Mouse (Mus musculus) B cell, adult 2 months (primary cell): ENCODE measurements around the gene Acan.

Experiments
- DNase-seq, 2 experiments: peaks; one replicate each; pipeline ENCODE4 v3.0.0; 2022

The Acan gene

DNA sequence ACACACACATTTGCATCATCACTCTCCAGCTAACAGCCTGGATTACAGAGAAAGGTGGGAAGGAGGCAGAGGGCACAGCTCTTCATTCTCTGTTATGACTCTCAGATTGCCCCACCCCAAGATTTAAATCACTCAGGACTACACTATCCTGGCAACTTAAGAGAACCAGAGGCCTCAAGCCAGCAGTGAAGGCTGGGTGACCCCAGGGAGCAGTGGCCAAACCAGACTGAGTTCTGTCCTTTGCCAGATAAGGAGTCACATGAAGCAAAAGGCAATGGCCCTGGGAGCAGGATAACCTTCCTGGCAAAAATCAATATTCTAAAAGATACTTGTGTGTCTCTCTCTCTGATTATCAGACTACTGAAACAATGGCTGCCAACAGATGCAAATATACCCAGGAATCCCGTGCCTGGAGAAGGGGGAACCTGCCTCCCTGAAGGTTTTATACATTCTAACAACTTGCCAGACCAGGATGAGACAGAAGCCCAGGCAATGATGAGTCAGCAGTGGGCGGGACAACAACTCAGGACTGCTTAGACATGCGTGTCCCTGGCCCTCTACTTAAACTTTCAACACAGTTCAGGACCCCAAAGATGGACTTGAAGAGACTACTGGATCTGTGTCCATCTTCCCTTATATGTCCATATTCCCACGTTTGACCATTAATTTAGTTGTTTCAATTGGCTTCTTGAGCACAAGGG, 86.8 kb downstream of the Acan start:
- no peak for DNase-seq

- peak; percentile 74 to 76 for DNase-seq
Observed at GRCm38 (mm10) chr7:79140897-79141296, 87.6 kb downstream of the Acan start.

DNA sequence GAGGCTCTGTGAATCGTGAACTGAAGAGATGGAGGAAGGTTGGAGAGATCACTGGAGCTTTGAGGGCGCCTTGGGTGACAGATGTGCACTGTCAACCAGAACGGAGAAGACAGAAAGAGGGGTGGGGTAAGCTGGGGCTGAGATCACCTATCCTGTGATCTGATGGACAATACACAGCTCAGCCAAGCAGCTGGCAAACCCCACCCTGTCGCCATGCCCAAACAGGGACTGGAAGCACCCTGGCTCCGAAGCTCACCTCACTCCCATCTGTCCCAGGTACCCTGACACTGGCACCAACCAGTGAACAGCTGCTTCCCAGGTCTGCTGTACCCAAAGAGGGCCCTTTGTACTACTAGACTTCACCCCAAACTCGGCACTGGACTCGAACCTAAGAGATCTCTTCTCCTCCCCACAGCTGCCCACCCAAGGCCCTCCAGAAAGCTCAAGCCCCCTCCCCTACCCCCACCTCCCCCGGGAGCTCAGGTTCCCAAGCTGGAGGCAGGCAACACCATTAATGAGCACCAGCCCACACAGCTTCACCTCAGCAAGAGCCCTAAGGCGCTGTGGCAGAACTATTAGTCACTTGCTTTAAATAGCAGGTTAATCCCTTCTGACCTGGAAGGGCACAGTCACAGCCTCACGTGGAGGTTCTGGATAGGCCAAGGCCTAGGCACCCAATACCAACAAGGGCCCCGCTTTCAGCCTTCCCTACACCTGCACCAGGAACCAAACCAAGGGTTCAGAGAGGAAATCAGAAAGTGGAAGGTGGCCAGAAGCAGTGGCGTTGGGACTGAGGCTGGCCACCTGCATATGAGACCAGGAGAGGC, 93.9 kb downstream of the Acan start:
- DNase-seq, result peak in 1 of 2 experiments; percentile 12

DNA sequence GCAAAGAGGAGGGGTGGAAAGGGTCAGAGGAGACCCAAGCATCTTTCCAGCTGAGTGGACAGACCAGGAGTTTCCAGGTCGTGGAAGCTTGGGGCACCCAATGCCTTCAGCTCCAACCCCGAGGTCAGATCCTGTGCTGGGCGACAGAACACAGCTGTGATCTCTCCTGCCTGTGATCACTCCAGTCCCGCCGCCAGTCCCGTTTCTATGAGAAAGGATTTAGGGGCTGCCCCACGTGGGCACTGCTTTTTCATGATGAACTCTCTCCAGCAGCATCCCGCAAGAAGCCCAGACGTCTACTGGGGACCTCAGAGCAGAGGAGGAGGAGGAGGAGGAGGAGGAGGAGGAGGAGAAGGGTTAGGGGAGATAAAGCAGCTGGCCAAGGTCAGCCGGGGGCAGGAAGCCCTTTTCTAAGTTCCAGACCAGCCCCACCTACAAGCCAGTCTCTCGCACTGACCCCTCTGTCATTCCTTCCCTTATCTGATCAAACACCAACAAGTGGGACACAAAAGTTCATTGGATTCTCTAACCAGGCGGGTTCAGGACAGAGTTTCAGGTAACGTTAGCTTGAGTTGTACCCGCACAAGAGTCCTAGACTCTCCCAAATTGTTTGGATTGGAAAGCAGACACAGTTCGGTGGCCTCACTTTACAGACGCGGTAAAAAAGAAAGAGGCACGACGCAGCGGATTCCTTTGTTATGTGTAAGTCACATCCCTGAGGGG, 94.8 kb downstream of the Acan start:
- DNase-seq, result peak in 1 of 2 experiments; percentile 6

DNA sequence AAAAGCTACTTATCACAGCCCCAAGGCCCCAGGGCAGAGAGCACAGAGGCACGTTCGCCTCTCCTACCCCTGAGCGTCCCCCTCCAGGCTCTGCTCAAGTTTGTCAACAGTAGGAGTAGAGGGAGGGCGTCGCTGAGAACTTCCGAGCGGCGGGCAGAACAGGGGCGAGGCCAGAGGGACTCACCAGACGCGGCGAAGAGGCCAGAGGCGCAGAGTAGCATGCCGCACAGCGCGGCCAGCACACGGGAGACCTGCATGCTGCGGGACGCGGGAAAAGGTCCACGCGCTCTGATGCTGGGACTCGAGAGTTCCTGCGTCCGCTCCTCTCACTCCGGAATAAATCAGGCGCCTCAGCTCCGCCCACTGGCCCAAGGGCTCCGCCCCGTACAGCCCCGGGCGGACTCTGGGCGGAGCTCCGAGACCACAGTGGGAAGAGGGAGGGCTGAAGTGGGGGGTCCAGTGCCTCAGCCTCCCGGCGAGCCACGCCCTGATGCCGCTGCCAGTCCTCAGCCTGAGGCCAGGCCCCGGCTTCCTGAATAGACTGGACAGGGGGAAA, 95.5 kb downstream of the Acan start, which contains the start of gene Mfge8:
Mfge8 (minus strand) TSS at position 350 of the 556 bp plus-strand sequence.
- DNase-seq, result peak; percentile 83 to 84

DNA sequence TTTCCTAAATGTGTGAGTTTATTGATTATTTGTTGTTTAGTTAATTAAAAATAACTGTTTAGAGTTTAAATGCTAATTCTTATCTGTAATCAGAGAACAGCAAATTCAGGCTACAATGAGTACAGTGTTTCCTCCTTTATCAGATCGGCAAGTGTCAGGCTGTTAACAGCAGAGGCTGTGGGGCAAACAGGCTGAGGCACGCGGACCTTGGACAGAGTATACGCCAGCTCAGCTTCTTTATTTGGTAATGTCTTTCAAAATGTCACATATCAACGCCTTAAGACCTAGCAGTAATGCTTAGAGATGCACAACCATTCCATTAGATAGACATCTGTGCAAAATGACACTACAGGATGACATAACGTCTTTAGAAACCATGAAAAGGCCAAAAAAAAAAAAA, 96.2 kb downstream of the Acan start:
- DNase-seq, result no peak

GRCm38 (mm10) chr7:79159406-79159805, 106.1 kb downstream of the Acan start:
- no peak for DNase-seq
